Mouse (Mus musculus) CD4-positive, CD25-positive, alpha-beta regulatory T cell, adult 9 weeks (primary cell): ENCODE results near the gene Slc22a13. TPM values are rescaled to one million over a fixed set of nuclear protein-coding genes. Genes with fewer than 3 reads are reported as not detected.

Source experiments
- polyA plus RNA-seq: library from polyadenylated mRNA; unstranded; fragments of 100-300 nt; shearing (Covaris generic); gene quantifications from one replicate; pipeline ENCODE4 v1.2.1, GENCODE M21; 2017

The Slc22a13 gene
- polyA plus RNA-seq = not detected

GRCm38 (mm10) chr9:119208998-119209397 is at the start of gene Slc22a13:
Gene Slc22a13 (minus strand): TSS chr9:119209098.

GRCm38 (mm10) chr9:119158861-119159260 is 50.0 kb downstream of the Slc22a13 start, which contains the start of gene Gm47289:
Gene Gm47289 (plus strand): TSS chr9:119159161.

GRCm38 (mm10) chr9:119156278-119157201 is 52.4 kb downstream of the Slc22a13 start, which contains the start of gene Acaa1b:
Gene Acaa1b (minus strand): TSS chr9:119157093.

Other genes with a start within 250 kb of the Slc22a13 start
- gene Vill, start 156.3 kb downstream of the Slc22a13 start, polyA plus RNA-seq = 30.6 TPM
- gene Plcd1, start 115.6 kb downstream of the Slc22a13 start, polyA plus RNA-seq = 3.3 TPM
- gene Dlec1, start 106.6 kb downstream of the Slc22a13 start, polyA plus RNA-seq = 0.65 TPM
- not detected for gene Acaa1b, start 52.0 kb downstream of the Slc22a13 start, polyA plus RNA-seq
- gene Gm47289, start 49.9 kb downstream of the Slc22a13 start, polyA plus RNA-seq = not detected
- 5.0 TPM for gene Oxsr1, start 113.3 kb upstream of the Slc22a13 start, polyA plus RNA-seq
- 40.7 TPM for gene Acaa1a, start 130.6 kb upstream of the Slc22a13 start, polyA plus RNA-seq
- 111 TPM for gene Myd88, start 132.3 kb upstream of the Slc22a13 start, polyA plus RNA-seq
- gene Xylb, start 148.3 kb upstream of the Slc22a13 start, polyA plus RNA-seq = 0.48 TPM
- gene Slc22a14, start 156.5 kb upstream of the Slc22a13 start, polyA plus RNA-seq = not detected
- not detected for gene Acvr2b, start 193.0 kb upstream of the Slc22a13 start, polyA plus RNA-seq
- gene Exog, start 235.8 kb upstream of the Slc22a13 start, polyA plus RNA-seq = 20.1 TPM